Mouse (Mus musculus) layer of hippocampus, adult 11-12 months (tissue): ENCODE data around the gene Sult6b2.

Experiments used
- DNase-seq: peaks from one replicate; pipeline ENCODE4 v3.0.0; 2022; ENCODE audit warnings: low spot score

The Sult6b2 gene

DNA sequence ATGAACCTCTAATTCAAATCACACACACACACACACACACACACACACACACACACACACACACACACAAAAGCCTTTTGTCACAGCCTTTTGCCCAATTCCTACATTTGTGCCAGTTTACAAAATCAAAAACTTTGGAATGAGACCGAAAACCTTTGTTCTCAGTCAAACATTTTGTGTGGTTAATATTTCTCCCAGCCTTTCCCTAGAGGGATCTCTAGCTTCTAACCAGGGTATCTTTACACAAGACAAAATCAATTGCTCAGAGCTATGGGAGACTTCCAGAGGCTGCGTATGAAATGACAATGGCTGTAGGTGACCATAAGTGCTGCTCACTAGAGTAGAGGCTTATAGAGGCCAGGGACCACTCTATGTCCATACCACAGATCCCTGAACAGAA, 66.1 kb downstream of the Sult6b2 start:
- DNase-seq: no peak

DNA sequence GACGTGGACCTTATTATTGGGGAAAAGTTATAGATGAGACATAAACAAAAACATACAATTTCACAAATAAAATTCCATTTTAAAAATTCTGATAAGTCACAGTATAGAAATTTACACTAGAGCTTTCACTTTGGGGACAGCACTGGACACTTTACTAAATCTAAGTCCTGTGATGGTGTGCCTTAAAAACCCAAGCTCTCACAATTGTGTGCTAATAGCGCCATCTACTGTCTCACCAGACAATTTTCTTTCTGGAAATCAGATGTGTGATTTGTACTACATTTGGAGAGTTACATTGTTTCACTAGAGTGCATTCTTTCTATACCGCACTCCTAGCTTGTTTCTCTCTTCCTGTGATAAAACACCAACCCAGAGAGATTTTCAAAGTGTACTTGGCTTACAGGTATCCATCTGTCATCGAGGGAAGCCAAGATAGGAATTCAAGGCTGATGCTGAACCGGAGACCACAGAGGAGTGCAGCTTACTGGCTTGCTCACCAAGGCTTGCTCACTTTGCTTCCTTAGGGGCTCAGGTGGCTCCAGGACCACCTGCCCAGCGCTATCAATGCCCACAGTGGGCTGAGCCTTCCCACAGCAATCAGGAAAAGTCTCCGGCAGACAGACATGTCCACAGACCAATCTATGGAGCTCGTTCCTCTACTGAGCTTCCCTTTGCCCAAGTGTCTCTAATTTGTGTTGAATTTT, 68.8 kb downstream of the Sult6b2 start:
- no peak for DNase-seq
